Mouse (Mus musculus) urinary bladder, postnatal 25 days (tissue): ENCODE measurements at regions not wholly inside any gene's neighbourhood (a gene's known extent, or its start where the extent isn't known, plus 50 kb on each side); places are given as distances from the start of the nearest gene placed in this dataset.

Experiments
- DNase-seq: peaks from one replicate; pipeline ENCODE4 v3.0.0; 2022; ENCODE audit warnings: low spot score

GRCm38 (mm10) chr11:117036977-117037376 is 78.0 kb upstream of the Sec14l1 start:
- no peak for DNase-seq

GRCm38 (mm10) chr11:117038282-117039106 is 76.5 kb upstream of the Sec14l1 start:
- no peak for DNase-seq

- DNase-seq = no peak
Observed at GRCm38 (mm10) chr11:117040829-117041228, 74.1 kb upstream of the Sec14l1 start.

- no peak for DNase-seq
Observed at GRCm38 (mm10) chr11:117042336-117042735, 72.6 kb upstream of the Sec14l1 start.

GRCm38 (mm10) chr11:117043524-117043923 is 71.4 kb upstream of the Sec14l1 start:
- peak; percentile 73 for DNase-seq

GRCm38 (mm10) chr11:117044731-117045130 is 70.2 kb upstream of the Sec14l1 start:
- no peak for DNase-seq

GRCm38 (mm10) chr11:117046636-117047035 is 68.3 kb upstream of the Sec14l1 start:
- no peak for DNase-seq

- DNase-seq = no peak
Observed at GRCm38 (mm10) chr11:117047172-117047950, 67.6 kb upstream of the Sec14l1 start.

- no peak for DNase-seq
Observed at GRCm38 (mm10) chr11:117048911-117049310, 66.1 kb upstream of the Sec14l1 start.

GRCm38 (mm10) chr11:117050788-117051187 is 64.2 kb upstream of the Sec14l1 start:
- DNase-seq = no peak

GRCm38 (mm10) chr11:117056958-117057357 is 58.0 kb upstream of the Sec14l1 start:
- DNase-seq = peak; percentile 60

GRCm38 (mm10) chr11:117057451-117057850 is 57.5 kb upstream of the Sec14l1 start:
- DNase-seq = no peak

- no peak for DNase-seq
Observed at GRCm38 (mm10) chr11:117059120-117059519, 55.8 kb upstream of the Sec14l1 start.

- DNase-seq = no peak
Observed at GRCm38 (mm10) chr11:117059981-117060705, 54.8 kb upstream of the Sec14l1 start.

GRCm38 (mm10) chr11:117060706-117061337 is 54.1 kb upstream of the Sec14l1 start:
- no peak for DNase-seq

GRCm38 (mm10) chr11:117062772-117063499 is 52.0 kb upstream of the Sec14l1 start:
- DNase-seq = no peak
